Mouse (Mus musculus) hindbrain, embryonic 16.5 days (tissue): ENCODE data around the gene Mesp2. TPM values are rescaled to one million over a fixed set of nuclear protein-coding genes. Genes with fewer than 3 reads are reported as not detected.

Source experiments
- ATAC-seq: fragments of 200-750 bp; cut with Nextera tagmentation; 2 replicates; pipeline ENCODE4 v1.8.0; 2017; ENCODE audit warnings: moderate TSS enrichment, moderate library complexity
- H3K27ac ChIP-seq: fragments of 300-500 bp; sonication (generic); 2 replicates; pipeline ENCODE4 v1.5.1; 2014; ENCODE audit warnings: low read depth, mild to moderate bottlenecking, control low read depth, low read length, moderate library complexity
- H3K27me3 ChIP-seq: fragments of 300-500 bp; sonication (generic); replicated peaks from 2 replicates; pipeline ENCODE4 v1.6.1; 2014; ENCODE audit warnings: low read length; ENCODE audit not compliant: control insufficient read depth, insufficient read depth
- H3K36me3 ChIP-seq: fragments of 300-500 bp; sonication (generic); 2 replicates; pipeline ENCODE4 v1.6.1; 2014; ENCODE audit warnings: mild to moderate bottlenecking, low read length, moderate library complexity, mixed read lengths; ENCODE audit not compliant: control insufficient read depth, insufficient read depth
- H3K4me1 ChIP-seq: fragments of 300-500 bp; sonication (generic); 2 replicates; pipeline ENCODE4 v1.6.1; 2014; ENCODE audit warnings: low read depth, low read length; ENCODE audit not compliant: control insufficient read depth, insufficient read depth
- H3K4me2 ChIP-seq: fragments of 300-500 bp; sonication (generic); 2 replicates; pipeline ENCODE4 v1.6.1; 2014; ENCODE audit warnings: mild to moderate bottlenecking, low read length, control low read depth, moderate library complexity
- H3K4me3 ChIP-seq: fragments of 300-500 bp; sonication (generic); 2 replicates; pipeline ENCODE4 v1.5.1; 2014; ENCODE audit warnings: mild to moderate bottlenecking, low read length, control low read depth, moderate library complexity
- H3K9ac ChIP-seq: fragments of 300-500 bp; sonication (generic); 2 replicates; pipeline ENCODE4 v1.6.1; 2014; ENCODE audit warnings: low read depth, mild to moderate bottlenecking, control low read depth, low read length, moderate library complexity
- H3K9me3 ChIP-seq: fragments of 300-500 bp; sonication (generic); 2 replicates; pipeline ENCODE4 v1.6.1; 2014; ENCODE audit warnings: mild to moderate bottlenecking, low read length, moderate library complexity; ENCODE audit not compliant: control insufficient read depth
- WGBS: fragments of 180-500 bp; shearing (Covaris S2); extraction: QIAGEN DNeasy Blood & Tissue Kit; methylation state at CpG from one replicate; pipeline ENCODE4 v1.1.7; 2014; 5-methylcytosine and 5-hydroxymethylcytosine counted together
- polyA plus RNA-seq: library from polyadenylated mRNA; unstranded; fragments of >200 nt; fragmentation: Nextera tagmentation; extraction: Ambion mirVana; gene quantifications from 2 replicates; pipeline ENCODE4 v1.2.1, GENCODE M21; 2015

Mesp2 gene
- polyA plus RNA-seq, 1 experiment from 2014 or later = 1.7 TPM

DNA sequence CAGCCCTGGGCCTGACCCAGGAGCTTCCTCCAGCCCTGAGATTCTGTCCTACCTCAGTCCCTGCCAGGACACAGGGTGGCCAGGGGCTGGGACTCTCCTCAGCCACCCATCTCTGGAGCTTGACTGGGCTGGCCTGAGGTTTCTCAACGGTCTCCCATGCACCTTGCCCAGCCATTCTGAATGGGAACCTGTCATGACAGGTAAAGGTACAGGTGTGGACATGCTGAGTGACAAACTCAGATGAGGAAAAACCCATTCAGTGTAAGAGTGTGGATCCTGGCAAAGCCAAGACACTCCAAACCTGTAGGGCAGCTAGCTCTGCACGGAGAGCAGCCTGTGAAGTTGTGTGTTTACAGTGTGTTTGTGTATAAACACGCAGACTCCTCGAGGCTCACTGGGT is 10.2 kb upstream of the Mesp2 start:
- Histone ChIP-seq H3K4me2 (no peak overlapping the region), H3K9ac (no peak overlapping the region), H3K4me3 (no peak overlapping the region), H3K9me3 (no peaks in the 10 kb centered on the region), H3K4me1 (no peaks in the 10 kb centered on the region), H3K27ac (no peak overlapping the region), H3K36me3 (no peaks in the 10 kb centered on the region), H3K27me3 (no peaks in the 10 kb centered on the region)
- no peak for ATAC-seq
- WGBS = 91% methylated on average over 4 of the region's 4 CpGs

DNA sequence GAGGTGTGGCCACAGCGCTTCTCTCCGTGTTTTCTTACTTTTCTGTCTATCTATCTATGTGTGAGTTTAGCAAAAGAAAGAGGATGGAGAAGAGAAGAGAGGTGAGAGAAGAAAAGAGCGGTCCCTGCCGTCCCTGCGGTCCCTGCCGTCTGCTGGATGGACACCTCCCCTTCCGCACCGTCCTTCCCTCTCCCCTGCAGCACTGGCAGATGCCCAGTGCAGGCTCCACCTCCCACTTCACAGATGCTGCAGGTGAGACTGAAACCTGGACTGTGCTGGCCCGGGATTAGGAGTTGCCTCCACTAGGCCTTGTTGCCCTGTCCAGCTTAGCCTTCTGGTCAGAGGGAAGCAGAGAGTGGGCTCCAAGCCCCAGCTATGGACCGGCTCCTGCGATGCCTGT is 9.1 kb upstream of the Mesp2 start:
- Histone ChIP-seq H3K9me3 (no peaks in the 10 kb centered on the region), H3K4me3 (no peak overlapping the region)
- WGBS = 76% methylated on average over 11 of the region's 11 CpGs

DNA sequence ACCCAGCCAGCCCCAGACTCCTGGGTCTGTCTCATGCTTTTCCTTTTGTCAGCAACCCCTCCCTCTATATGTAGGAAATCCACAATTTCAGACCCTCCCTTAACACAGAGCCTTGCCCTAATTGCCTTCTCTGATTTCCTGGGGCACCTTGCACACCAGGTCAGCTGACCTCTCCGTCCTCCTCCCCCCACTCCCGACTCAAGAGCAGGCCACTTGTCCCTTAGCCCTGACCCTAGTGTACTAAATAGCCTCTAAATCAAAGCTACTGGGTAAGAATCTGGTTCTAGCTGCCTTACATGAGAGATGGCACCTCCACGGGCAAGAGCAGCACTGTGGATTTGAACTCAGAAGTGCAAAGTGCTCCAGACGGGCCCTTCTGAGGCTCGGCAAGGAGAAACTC is 8.5 kb upstream of the Mesp2 start:
- Histone ChIP-seq H3K9me3 (no peaks in the 10 kb centered on the region), H3K36me3 (no peaks in the 10 kb centered on the region), H3K27ac (no peak overlapping the region), H3K27me3 (no peaks in the 10 kb centered on the region), H3K4me2 (no peak overlapping the region), H3K4me3 (no peak overlapping the region), H3K4me1 (no peaks in the 10 kb centered on the region), H3K9ac (no peak overlapping the region)
- 72% methylated on average over 5 of the region's 5 CpGs for WGBS
- no peak for ATAC-seq

More for the DNA sequence above, 9.1 kb upstream of the Mesp2 start:
- H3K4me2 ChIP-seq = no peak overlapping the region
- no peaks in the 10 kb centered on the region for H3K27me3 ChIP-seq
- no peak overlapping the region for H3K27ac ChIP-seq
- H3K9ac ChIP-seq = no peak overlapping the region
- H3K36me3 ChIP-seq = no peaks in the 10 kb centered on the region
- H3K4me1 ChIP-seq = no peaks in the 10 kb centered on the region
- ATAC-seq = no peak

DNA sequence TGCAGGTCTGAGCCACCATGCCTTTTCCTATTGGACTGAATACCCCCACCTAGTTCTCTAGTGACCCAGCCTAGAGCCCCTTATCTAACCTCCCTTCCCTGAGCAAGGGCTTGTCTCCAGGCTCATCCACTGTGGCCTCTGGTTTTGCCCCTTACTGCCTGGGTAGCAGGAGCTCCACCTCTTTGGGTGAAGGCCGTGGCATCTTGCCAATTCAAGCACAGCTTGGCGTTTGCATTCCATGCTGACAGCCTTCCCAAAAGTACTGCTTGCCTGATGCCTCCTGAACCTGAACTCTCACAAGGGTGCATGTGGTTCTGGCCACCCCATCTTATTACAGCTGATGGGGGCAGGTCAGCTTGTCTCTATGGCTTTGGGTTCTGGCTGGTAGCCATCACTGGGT is 6.6 kb upstream of the Mesp2 start:
- Histone ChIP-seq H3K9me3 (no peaks in the 10 kb centered on the region), H3K4me1 (no peaks in the 10 kb centered on the region), H3K9ac (no peak overlapping the region), H3K4me2 (no peak overlapping the region), H3K36me3 (no peaks in the 10 kb centered on the region), H3K27ac (no peak overlapping the region), H3K27me3 (no peaks in the 10 kb centered on the region), H3K4me3 (no peak overlapping the region)
- 60% methylated on average over 2 of the region's 2 CpGs for WGBS
- no peak for ATAC-seq

DNA sequence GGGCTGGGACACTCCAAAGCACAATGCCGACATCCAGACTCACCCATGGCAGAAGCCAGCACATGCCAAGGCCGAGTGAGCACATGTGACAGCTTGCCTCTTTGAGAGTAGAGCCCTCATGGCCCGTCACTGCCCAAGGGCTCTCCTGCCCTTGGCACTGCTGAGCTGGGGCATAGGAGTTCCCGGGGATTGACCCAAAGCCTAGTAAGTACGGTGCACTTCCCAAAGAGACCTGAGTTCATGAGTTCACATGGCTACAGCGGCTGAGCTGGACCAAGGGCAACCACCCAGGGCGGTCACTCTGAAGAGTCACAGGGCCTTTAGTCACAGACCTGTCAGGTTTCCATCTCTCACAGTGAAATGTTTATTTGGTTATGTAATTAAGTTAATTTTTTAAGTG is 2.0 kb upstream of the Mesp2 start:
- 90% methylated on average over 7 of the region's 7 CpGs for WGBS
- H3K4me1 ChIP-seq = no peaks in the 10 kb centered on the region; the same call in 1 of the 2 replicates
- no peak for ATAC-seq
- H3K4me3 ChIP-seq = no peak overlapping the region
- no peaks in the 10 kb centered on the region for H3K27me3 ChIP-seq
- H3K27ac ChIP-seq = no peak overlapping the region
- no peaks in the 10 kb centered on the region for H3K9me3 ChIP-seq
- H3K36me3 ChIP-seq = no peaks in the 10 kb centered on the region
- no peak overlapping the region for H3K4me2 ChIP-seq
- no peak overlapping the region for H3K9ac ChIP-seq

DNA sequence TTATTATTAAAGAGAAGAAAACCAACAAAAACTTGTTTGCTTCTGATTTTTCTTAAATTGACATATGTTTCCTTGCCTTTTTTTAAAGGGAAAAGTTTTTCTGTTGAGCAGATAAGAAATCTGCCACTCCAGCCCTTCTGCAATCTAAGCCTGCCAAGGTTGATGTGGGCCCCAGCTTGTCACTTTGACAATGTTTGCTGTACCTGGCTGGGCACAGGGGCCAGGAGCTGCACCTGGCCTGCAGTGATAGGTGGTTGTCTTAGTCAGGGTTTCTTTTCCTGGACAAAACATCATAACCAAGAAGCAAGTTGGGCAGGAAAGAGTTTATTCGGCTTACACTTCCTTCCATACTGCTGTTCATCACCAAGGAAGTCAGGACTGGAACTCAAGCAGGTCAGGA is 2.9 kb downstream of the Mesp2 start:
- H3K36me3 ChIP-seq = no peaks in the 10 kb centered on the region
- no peak overlapping the region for H3K9ac ChIP-seq
- no peaks in the 10 kb centered on the region; the same call in 1 of the 2 replicates for H3K27me3 ChIP-seq
- 86% methylated on average over 1 of the region's 1 CpGs for WGBS
- no peak overlapping the region for H3K27ac ChIP-seq
- H3K4me1 ChIP-seq = no peaks in the 10 kb centered on the region; the same call in 1 of the 2 replicates
- ATAC-seq = no peak
- H3K9me3 ChIP-seq = no peaks in the 10 kb centered on the region
- H3K4me3 ChIP-seq = no peak overlapping the region
- H3K4me2 ChIP-seq = no peak overlapping the region

DNA sequence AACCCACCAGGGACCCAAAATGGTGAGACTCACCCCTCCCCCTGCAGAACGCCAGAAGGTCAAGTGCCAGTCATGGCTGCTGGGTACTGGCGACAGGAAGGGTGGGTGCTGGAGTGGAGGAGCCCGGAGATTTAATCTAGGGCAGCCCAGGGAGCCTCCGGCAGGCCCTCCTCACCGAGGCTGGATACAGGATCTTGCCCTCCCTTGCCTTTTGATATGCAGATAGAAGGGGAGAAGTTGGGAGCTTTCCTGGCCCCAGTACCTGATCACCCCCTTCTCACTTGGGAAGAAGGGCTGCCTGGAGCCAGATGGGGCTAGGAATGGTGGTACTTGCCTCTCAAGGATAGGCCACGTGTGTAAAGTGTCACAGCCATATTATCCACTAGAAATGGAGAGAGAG is 7.8 kb downstream of the Mesp2 start:
- WGBS = 6% methylated on average over 6 of the region's 6 CpGs
- Histone ChIP-seq H3K27me3 (no peaks in the 10 kb centered on the region; the same call in none of the 2 replicates), H3K4me2 (no peak overlapping the region), H3K4me1 (no peaks in the 10 kb centered on the region), H3K9me3 (no peaks in the 10 kb centered on the region), H3K9ac (no peak overlapping the region), H3K36me3 (no peaks in the 10 kb centered on the region), H3K4me3 (no peak overlapping the region), H3K27ac (no peak overlapping the region)
- no peak for ATAC-seq

DNA sequence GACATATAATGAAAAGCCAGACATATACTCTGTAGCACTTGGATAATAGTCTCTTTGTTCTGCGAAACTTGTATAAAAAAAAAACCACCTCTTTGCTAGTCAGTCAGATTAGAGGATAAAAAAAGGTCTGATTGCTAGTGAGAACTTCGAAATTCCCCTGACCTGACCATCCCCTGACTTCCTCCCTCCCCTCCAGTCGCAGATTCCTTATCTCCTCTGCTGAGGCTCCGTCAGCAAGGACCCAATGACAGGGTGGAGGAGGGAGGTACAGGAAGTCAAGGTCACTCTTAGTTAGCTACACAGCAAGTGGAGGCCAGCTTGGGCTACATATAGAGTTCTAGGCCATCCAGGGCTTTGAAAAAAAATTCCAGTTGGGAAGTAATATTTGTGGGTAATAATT is 9.0 kb downstream of the Mesp2 start:
- H3K36me3 ChIP-seq = no peaks in the 10 kb centered on the region

DNA sequence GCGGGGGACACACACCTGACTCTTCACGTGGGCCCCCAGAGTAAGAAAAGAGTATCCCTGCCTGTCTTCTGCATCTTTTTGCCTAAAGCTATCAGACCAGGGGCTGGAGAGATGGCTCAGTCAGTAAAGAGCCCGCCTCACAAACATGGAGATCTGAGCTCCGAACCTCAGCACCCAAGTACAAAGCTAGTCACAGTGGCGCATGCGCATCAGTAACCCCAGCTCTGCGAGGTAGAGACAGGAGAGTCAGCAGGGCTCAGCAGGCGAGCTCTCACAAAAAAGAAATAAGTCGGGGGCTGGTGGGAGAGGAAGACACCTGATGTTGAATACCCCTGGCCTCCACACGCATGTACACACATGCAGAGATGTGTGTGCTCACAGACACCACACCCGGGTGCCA is 9.5 kb downstream of the Mesp2 start:
- Histone ChIP-seq H3K4me3 (no peak overlapping the region), H3K4me1 (no peaks in the 10 kb centered on the region), H3K4me2 (no peak overlapping the region), H3K9ac (no peak overlapping the region), H3K36me3 (no peaks in the 10 kb centered on the region), H3K27me3 (no peaks in the 10 kb centered on the region; the same call in none of the 2 replicates), H3K9me3 (peaks cover 3% of the 10 kb centered on the region), H3K27ac (no peak overlapping the region)
- WGBS = 53% methylated on average over 11 of the region's 11 CpGs
- ATAC-seq = no peak

More for the DNA sequence above, 9.0 kb downstream of the Mesp2 start:
- no peak overlapping the region for H3K27ac ChIP-seq
- H3K4me2 ChIP-seq = no peak overlapping the region
- H3K4me3 ChIP-seq = no peak overlapping the region
- H3K9me3 ChIP-seq = no peaks in the 10 kb centered on the region
- WGBS = 51% methylated on average over 4 of the region's 4 CpGs
- no peak overlapping the region for H3K9ac ChIP-seq
- no peaks in the 10 kb centered on the region; the same call in none of the 2 replicates for H3K27me3 ChIP-seq
- no peak for ATAC-seq
- H3K4me1 ChIP-seq = no peaks in the 10 kb centered on the region
